27 mouse cellular contexts compared by ENCODE assay signal in the genomic region with DNA sequence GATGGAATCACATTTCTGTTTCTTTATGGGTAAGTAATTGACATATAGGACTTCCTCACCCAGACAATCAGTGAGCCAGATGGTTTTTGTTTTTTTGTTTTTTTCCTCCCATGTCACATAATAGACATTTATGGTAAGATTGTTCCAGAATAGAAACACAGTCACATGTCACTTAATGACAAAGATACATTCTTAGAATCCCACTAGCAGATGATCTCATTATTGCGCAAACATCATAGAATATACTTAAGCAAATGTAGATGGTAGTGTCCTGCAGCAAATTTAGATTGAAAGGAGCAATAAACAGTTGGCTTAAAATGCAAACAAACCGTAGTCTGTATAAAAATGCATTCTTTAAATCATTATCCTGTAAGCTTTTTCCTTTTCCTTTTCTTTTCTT.
"Had no signal": no experiment of that assay in that cellular context is flagged by ENCODE, and none has a peak within 500 bp of the region (broad histone marks: within the 10 kb centered on the region; RNA-seq: fewer than 3 reads in every experiment).

No protein-coding gene starts in this region.

- H3K9ac ChIP-seq: heart, embryonic 13.5 days; heart, embryonic 15.5 days; hindbrain, embryonic 13.5 days; hindbrain, embryonic 15.5 days; kidney, embryonic 15.5 days; limb, embryonic 12.5 days; liver, embryonic 13.5 days had no signal

- H3K36me3 ChIP-seq: heart, embryonic 13.5 days; heart, embryonic 15.5 days; hindbrain, embryonic 13.5 days; hindbrain, embryonic 15.5 days; kidney, embryonic 15.5 days; limb, embryonic 10.5 days; limb, embryonic 12.5 days; liver, embryonic 13.5 days had no signal

- H3K27ac ChIP-seq: heart, adult 2 months; heart, embryonic 13.5 days; heart, embryonic 15.5 days; hindbrain, embryonic 13.5 days; hindbrain, embryonic 15.5 days; hindbrain, postnatal 0 days; kidney, embryonic 15.5 days; kidney, postnatal 0 days; limb, embryonic 10.5 days; limb, embryonic 12.5 days; liver, embryonic 13.5 days had no signal

- ATAC-seq: hindbrain, postnatal 0 days; intestine, embryonic 16.5 days had no signal

- H3K4me3 ChIP-seq: heart, adult 2 months; heart, embryonic 13.5 days; heart, embryonic 15.5 days; hindbrain, embryonic 13.5 days; hindbrain, embryonic 15.5 days; kidney, embryonic 15.5 days; limb, embryonic 10.5 days; limb, embryonic 12.5 days; liver, embryonic 13.5 days had no signal

- DNase-seq: gastrocnemius, postnatal 14 days; gastrocnemius, postnatal 36 days; heart, adult 11 months; heart, adult 2 months; heart, postnatal 14 days; heart, postnatal 36 days; kidney, adult 11 months; kidney, adult 2 months; kidney, adult 9 months; kidney, postnatal 14 days; kidney, postnatal 36 days; layer of hippocampus, adult 9-11 months; layer of hippocampus, postnatal 36 days; liver; liver, embryonic 13.5 days had no signal

- H3K9me3 ChIP-seq: heart, embryonic 13.5 days; heart, embryonic 15.5 days; hindbrain, embryonic 13.5 days; hindbrain, embryonic 15.5 days; kidney, embryonic 15.5 days; limb, embryonic 10.5 days; limb, embryonic 12.5 days; liver, embryonic 13.5 days had no signal

- H3K4me1 ChIP-seq: heart, embryonic 13.5 days; heart, embryonic 15.5 days; hindbrain, embryonic 13.5 days; hindbrain, embryonic 15.5 days; kidney, embryonic 15.5 days; limb, embryonic 10.5 days; limb, embryonic 12.5 days; liver, embryonic 13.5 days had no signal

- H3K27me3 ChIP-seq: heart, embryonic 13.5 days; heart, embryonic 15.5 days; hindbrain, embryonic 13.5 days; hindbrain, embryonic 15.5 days; kidney, embryonic 15.5 days; limb, embryonic 12.5 days; liver, embryonic 13.5 days had no signal

- H3K4me2 ChIP-seq: heart, embryonic 11.5 days; heart, embryonic 13.5 days; heart, embryonic 15.5 days; hindbrain, embryonic 13.5 days; hindbrain, embryonic 15.5 days; kidney, embryonic 15.5 days; limb, embryonic 12.5 days; liver, embryonic 11.5 days; liver, embryonic 13.5 days had no signal
